Mouse (Mus musculus): ENCODE results near the gene Med1. TPM values are rescaled to one million over a fixed set of nuclear protein-coding genes. Genes with fewer than 3 reads are reported as not detected.

Gene Med1
- polyA plus RNA-seq, 1 experiment from 2014 or later: 46.6 TPM

DNA sequence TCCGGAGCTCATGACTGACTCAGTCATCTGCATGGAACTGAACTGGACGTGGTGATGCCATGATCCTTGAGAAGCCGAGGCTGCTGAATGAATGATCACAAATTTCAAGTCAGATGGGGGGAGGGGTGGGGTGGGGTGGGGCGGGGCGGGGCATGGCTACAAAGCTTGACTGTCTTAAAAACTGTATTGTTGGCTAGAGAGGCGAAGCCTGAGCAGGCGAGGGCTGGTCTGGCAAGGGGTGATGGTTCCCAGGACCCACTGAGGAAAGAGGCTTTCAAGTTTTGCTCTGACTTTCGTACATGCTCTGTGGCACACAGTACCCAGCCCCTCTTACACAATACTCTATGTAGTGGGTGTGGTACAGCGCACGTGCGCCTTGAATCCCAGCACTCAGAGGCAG, 55.3 kb downstream of the Med1 start:
- Histone ChIP-seq H3K4me3 (ENCODE audit: low read depth, low read length) (no peak overlapping the region), H3K27me3 (replicated peaks; ENCODE audit: control insufficient read depth, insufficient read depth, low read length) (no peaks in the 10 kb centered on the region), H3K36me3 (ENCODE audit: control insufficient read depth, insufficient read depth, low read length) (no peaks in the 10 kb centered on the region), H3K9me3 (ENCODE audit: control insufficient read depth, low read length) (no peaks in the 10 kb centered on the region), H3K27ac (replicated peaks; ENCODE audit: low read depth, low read length) (no peak overlapping the region), H3K4me2 (ENCODE audit: low read depth, low read length) (no peak overlapping the region), H3K4me1 (ENCODE audit: control insufficient read depth, insufficient read depth, low read length) (0 out of 2 replicates have a peak, but pooled peaks cover 3% of the 10 kb centered on the region), H3K9ac (ENCODE audit: low read depth, low read length) (no peak overlapping the region)
- ATAC-seq (ENCODE audit: low read depth): no peak
- no peak for DNase-seq (ENCODE audit: low spot score)
- 91% methylated on average over 11 of the region's 11 CpGs for WGBS

GRCm38 (mm10) chr11:98134951-98135350, 58.1 kb downstream of the Med1 start:
- Histone ChIP-seq H3K9ac (ENCODE audit: low read depth, low read length) (no peak overlapping the region), H3K27ac (replicated peaks; ENCODE audit: low read depth, low read length) (no peak overlapping the region), H3K27me3 (replicated peaks; ENCODE audit: control insufficient read depth, insufficient read depth, low read length) (no peaks in the 10 kb centered on the region), H3K9me3 (ENCODE audit: control insufficient read depth, low read length) (no peaks in the 10 kb centered on the region), H3K4me1 (ENCODE audit: control insufficient read depth, insufficient read depth, low read length) (0 out of 2 replicates have a peak, but pooled peaks cover 3% of the 10 kb centered on the region), H3K4me2 (ENCODE audit: low read depth, low read length) (no peak overlapping the region), H3K4me3 (ENCODE audit: low read depth, low read length) (no peak overlapping the region), H3K36me3 (ENCODE audit: control insufficient read depth, insufficient read depth, low read length) (no peaks in the 10 kb centered on the region)
- WGBS: 61% methylated on average over 4 of the region's 4 CpGs
- ATAC-seq (ENCODE audit: low read depth) (no peak), DNase-seq (ENCODE audit: low spot score) (no peak)

GRCm38 (mm10) chr11:98123424-98123823, 69.7 kb downstream of the Med1 start:
- no peak overlapping the region for H3K27ac ChIP-seq (replicated peaks; ENCODE audit: low read depth, low read length)
- H3K4me3 ChIP-seq (ENCODE audit: low read depth, low read length): no peak overlapping the region
- H3K9me3 ChIP-seq (ENCODE audit: control insufficient read depth, low read length): no peaks in the 10 kb centered on the region
- ATAC-seq (ENCODE audit: low read depth) (no peak), DNase-seq (ENCODE audit: low spot score) (no peak)
- no peaks in the 10 kb centered on the region for H3K4me1 ChIP-seq (ENCODE audit: control insufficient read depth, insufficient read depth, low read length)
- H3K9ac ChIP-seq (ENCODE audit: low read depth, low read length): no peak overlapping the region
- WGBS: 92% methylated on average over 5 of the region's 5 CpGs
- no peaks in the 10 kb centered on the region for H3K27me3 ChIP-seq (replicated peaks; ENCODE audit: control insufficient read depth, insufficient read depth, low read length)
- H3K4me2 ChIP-seq (ENCODE audit: low read depth, low read length): no peak overlapping the region
- peaks cover 38% of the 10 kb centered on the region for H3K36me3 ChIP-seq (ENCODE audit: control insufficient read depth, insufficient read depth, low read length)

- no peak overlapping the region for H3K9ac ChIP-seq (ENCODE audit: low read depth, low read length)
- ATAC-seq (ENCODE audit: low read depth): no peak
- H3K4me2 ChIP-seq (ENCODE audit: low read depth, low read length): no peak overlapping the region
- DNase-seq (ENCODE audit: low spot score): no peak
- H3K4me3 ChIP-seq (ENCODE audit: low read depth, low read length): no peak overlapping the region
- H3K27me3 ChIP-seq (replicated peaks; ENCODE audit: control insufficient read depth, insufficient read depth, low read length): no peaks in the 10 kb centered on the region
- H3K27ac ChIP-seq (replicated peaks; ENCODE audit: low read depth, low read length): no peak overlapping the region
- H3K36me3 ChIP-seq (ENCODE audit: control insufficient read depth, insufficient read depth, low read length): peaks cover 57% of the 10 kb centered on the region
- WGBS: 86% methylated on average over 1 of the region's 1 CpGs
- no peaks in the 10 kb centered on the region for H3K4me1 ChIP-seq (ENCODE audit: control insufficient read depth, insufficient read depth, low read length)
- H3K9me3 ChIP-seq (ENCODE audit: control insufficient read depth, low read length): no peaks in the 10 kb centered on the region
These were observed 78.7 kb downstream of the Med1 start for GRCm38 (mm10) chr11:98114363-98114762.

DNA sequence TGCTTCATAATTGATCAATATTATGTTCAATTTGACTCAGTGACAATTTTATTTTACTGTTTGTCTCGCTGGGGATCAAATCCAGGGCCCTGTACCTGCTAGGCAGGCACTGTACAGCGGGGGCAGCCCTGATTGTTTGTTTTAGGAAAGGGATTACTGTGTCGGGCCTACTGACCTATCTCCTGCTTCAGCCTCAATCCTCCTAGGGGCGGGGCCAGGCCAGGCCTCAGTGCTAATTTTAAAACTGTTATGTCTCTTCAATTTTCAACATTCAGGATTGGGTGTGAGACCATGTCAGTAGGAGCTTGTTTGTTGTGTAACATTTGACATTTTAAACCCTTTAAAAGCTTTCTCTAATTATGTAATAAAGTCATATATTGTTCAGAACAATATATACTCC, 79.6 kb downstream of the Med1 start:
- Histone ChIP-seq H3K36me3 (ENCODE audit: control insufficient read depth, insufficient read depth, low read length) (peaks cover 61% of the 10 kb centered on the region), H3K4me3 (ENCODE audit: low read depth, low read length) (no peak overlapping the region), H3K27ac (replicated peaks; ENCODE audit: low read depth, low read length) (no peak overlapping the region), H3K9me3 (ENCODE audit: control insufficient read depth, low read length) (no peaks in the 10 kb centered on the region), H3K4me2 (ENCODE audit: low read depth, low read length) (no peak overlapping the region), H3K4me1 (ENCODE audit: control insufficient read depth, insufficient read depth, low read length) (no peaks in the 10 kb centered on the region), H3K9ac (ENCODE audit: low read depth, low read length) (no peak overlapping the region), H3K27me3 (replicated peaks; ENCODE audit: control insufficient read depth, insufficient read depth, low read length) (no peaks in the 10 kb centered on the region)
- WGBS: 60% methylated on average over 4 of the region's 4 CpGs
- ATAC-seq (ENCODE audit: low read depth): no peak
- no peak for DNase-seq (ENCODE audit: low spot score)

- Histone ChIP-seq H3K27me3 (replicated peaks; ENCODE audit: control insufficient read depth, insufficient read depth, low read length) (no peaks in the 10 kb centered on the region), H3K9ac (ENCODE audit: low read depth, low read length) (no peak overlapping the region), H3K36me3 (ENCODE audit: control insufficient read depth, insufficient read depth, low read length) (peaks cover 80% of the 10 kb centered on the region), H3K4me2 (ENCODE audit: low read depth, low read length) (no peak overlapping the region), H3K4me1 (ENCODE audit: control insufficient read depth, insufficient read depth, low read length) (no peaks in the 10 kb centered on the region), H3K4me3 (ENCODE audit: low read depth, low read length) (no peak overlapping the region), H3K9me3 (ENCODE audit: control insufficient read depth, low read length) (no peaks in the 10 kb centered on the region), H3K27ac (replicated peaks; ENCODE audit: low read depth, low read length) (no peak overlapping the region)
- 91% methylated on average over 5 of the region's 5 CpGs for WGBS
- DNase-seq (ENCODE audit: low spot score) (no peak), ATAC-seq (ENCODE audit: low read depth) (no peak)
These were observed 83.4 kb downstream of the Med1 start for GRCm38 (mm10) chr11:98109706-98110105.

Small RNA genes lying within 50 kb of the gene (microRNA-seq; reads per million reads assigned to microRNA genes)
- gene Gm27399 (ENCODE audit: borderline number of aligned reads): not detected

Other genes starting within 250 kb of the Med1 start
- gene Plxdc1, start 206.8 kb downstream of the Med1 start, polyA plus RNA-seq (2014; fragmentation: Nextera tagmentation; extraction: Ambion mirVana): 1.6 and 2.0 TPM in 2 replicates
- gene Arl5c, start 197.1 kb downstream of the Med1 start, polyA plus RNA-seq (2014; fragmentation: Nextera tagmentation; extraction: Ambion mirVana): 6.1 and 7.0 TPM in 2 replicates
- gene Cacnb1, start 170.3 kb downstream of the Med1 start, polyA plus RNA-seq (2014; fragmentation: Nextera tagmentation; extraction: Ambion mirVana): 25.1 and 30.4 TPM in 2 replicates
- gene Rpl19, start 166.6 kb downstream of the Med1 start, polyA plus RNA-seq (2014; fragmentation: Nextera tagmentation; extraction: Ambion mirVana): 1,126 and 1,148 TPM in 2 replicates
- 0.51 and 0.54 TPM in 2 replicates for gene Stac2, start 139.8 kb downstream of the Med1 start, polyA plus RNA-seq (2014; fragmentation: Nextera tagmentation; extraction: Ambion mirVana)
- 10.1 and 17.6 TPM in 2 replicates for gene Fbxl20, start 42.9 kb downstream of the Med1 start, polyA plus RNA-seq (2014; fragmentation: Nextera tagmentation; extraction: Ambion mirVana)
- gene Cdk12, start 9.8 kb upstream of the Med1 start, polyA plus RNA-seq (2014; fragmentation: Nextera tagmentation; extraction: Ambion mirVana): 9.8 and 11.1 TPM in 2 replicates
- 0.10 TPM in 1 of 2 replicates, not detected in the other for gene Neurod2, start 136.4 kb upstream of the Med1 start, polyA plus RNA-seq (2014; fragmentation: Nextera tagmentation; extraction: Ambion mirVana)
- 4.1 and 5.1 TPM in 2 replicates for gene Ppp1r1b, start 155.1 kb upstream of the Med1 start, polyA plus RNA-seq (2014; fragmentation: Nextera tagmentation; extraction: Ambion mirVana)
- gene Stard3, start 165.1 kb upstream of the Med1 start, polyA plus RNA-seq (2014; fragmentation: Nextera tagmentation; extraction: Ambion mirVana): 31.0 and 32.8 TPM in 2 replicates
- gene Tcap, start 190.5 kb upstream of the Med1 start, polyA plus RNA-seq (2014; fragmentation: Nextera tagmentation; extraction: Ambion mirVana): 22.8 and 27.7 TPM in 2 replicates
- gene Pnmt, start 193.2 kb upstream of the Med1 start, polyA plus RNA-seq (2014; fragmentation: Nextera tagmentation; extraction: Ambion mirVana): 0.49 and 0.59 TPM in 2 replicates
- 9.3 and 10.5 TPM in 2 replicates for gene Pgap3, start 207.2 kb upstream of the Med1 start, polyA plus RNA-seq (2014; fragmentation: Nextera tagmentation; extraction: Ambion mirVana)
- gene Erbb2, start 219.2 kb upstream of the Med1 start, polyA plus RNA-seq (2014; fragmentation: Nextera tagmentation; extraction: Ambion mirVana): 48.3 and 54.8 TPM in 2 replicates
- 92.4 and 102 TPM in 2 replicates for gene Mien1, start 245.7 kb upstream of the Med1 start, polyA plus RNA-seq (2014; fragmentation: Nextera tagmentation; extraction: Ambion mirVana)

Data from embryonic facial prominence, embryonic 14.5 days (tissue).